Mouse (Mus musculus) CD4-positive helper T cell, adult 2 months (primary cell): ENCODE results near the gene Tspan13.

Experiments used
- DNase-seq: peaks from one replicate; pipeline ENCODE4 v3.0.0-alpha.2; 2012; ENCODE audit warnings: low read depth, missing footprints, low spot score

Tspan13 gene

DNA sequence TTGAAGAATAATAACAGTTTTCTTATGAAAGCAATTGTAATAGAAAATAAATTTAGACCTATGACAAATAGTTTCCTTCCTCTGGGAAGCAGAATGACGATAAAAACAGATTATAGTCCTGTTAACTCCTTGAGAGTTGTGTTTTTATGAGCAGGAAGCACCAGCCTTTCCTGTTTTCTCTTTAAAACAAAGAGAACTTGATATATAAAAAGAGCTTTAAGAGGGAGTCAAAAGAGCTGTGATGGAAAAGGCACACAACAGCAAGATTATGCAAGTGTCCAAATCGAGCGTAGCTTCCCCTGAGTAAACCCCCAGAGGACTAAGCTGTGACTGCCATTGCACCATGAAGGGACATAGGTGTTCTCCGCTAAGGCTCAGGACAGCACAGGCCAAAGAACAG is 9.9 kb downstream of the Tspan13 start:
- no peak for DNase-seq

DNA sequence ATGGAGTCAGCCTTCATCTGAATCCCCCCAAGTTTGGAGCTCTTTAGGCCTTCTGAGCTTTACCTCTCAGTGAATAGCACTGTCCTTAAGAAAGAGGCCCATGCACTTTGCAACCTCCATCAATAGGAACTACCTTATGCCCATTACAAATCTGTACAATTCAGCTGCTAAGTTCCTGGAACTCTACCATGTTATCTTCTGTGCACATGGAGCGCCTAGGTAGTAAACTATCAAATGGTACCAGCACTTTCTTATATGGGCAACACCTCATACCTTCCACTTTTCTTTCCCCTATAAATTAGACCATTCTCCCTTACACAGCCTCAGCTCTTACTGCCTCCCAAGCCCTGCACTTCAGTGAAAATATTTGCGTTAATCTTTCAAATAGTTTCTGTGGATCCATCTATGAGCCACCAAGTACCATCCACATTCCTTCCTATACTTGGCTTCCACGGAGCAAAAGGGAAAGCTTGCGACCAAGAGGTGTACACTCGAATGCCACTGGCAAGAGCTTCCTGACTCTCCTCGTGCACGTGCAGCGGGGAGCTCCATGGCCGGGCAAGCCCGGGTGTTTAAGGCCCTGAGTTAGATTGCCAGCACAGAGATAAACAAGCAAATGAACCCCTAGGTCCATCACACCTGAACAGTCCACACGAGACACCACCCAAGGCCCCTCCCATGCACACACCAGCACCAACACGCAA is 11.5 kb downstream of the Tspan13 start:
- DNase-seq, result no peak

DNA sequence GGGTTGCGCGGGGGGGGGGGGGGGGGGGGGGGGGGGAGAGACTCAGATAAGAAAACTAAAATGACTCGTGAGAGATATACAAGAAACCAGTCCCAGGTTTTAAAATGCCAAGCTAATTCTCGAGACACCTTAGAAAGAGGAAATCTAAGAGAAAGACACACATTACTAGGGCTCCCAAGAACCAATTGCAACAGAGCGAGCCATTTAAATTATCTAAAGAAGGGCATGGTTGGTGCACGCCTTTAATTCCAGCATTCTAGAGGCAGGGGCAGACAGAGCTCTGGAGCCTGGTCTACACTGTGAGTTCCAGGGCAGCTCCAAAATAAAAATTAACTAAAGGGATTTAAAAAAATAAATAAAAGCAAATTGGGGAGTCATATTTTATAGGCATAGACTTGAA is 12.6 kb downstream of the Tspan13 start:
- DNase-seq, result no peak

DNA sequence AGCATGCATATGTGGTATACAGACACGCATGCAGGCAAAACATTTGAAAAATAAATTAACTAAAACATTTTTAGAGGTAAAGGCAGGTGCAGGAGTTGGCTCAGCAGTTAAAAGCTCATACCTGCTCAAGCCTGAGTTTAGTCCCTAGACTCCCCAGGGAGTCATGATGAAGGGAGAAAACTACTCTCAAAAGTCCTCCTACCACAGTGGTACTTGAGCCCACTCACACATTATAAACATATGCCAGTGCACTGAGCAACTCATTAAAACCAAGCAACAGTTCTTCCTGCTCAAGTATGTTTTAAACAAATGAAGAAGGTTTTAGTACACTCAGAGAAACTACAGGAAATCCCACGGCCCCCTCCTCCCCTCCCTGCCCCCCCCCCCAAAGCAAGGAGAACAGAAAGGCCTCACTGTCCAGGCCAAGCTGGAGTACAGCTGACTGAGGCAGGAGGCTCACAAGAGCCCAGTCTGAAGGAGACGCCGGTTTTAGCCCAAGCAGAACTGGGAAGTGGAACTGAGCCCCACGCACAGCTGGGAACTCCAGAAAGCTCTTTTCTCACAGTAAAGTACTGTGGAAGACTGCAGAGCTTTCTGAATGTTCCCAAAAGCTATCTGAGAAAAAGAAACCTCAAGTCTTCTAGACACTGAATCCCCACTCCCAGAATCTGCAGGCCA is 13.2 kb downstream of the Tspan13 start:
- DNase-seq, result no peak

DNA sequence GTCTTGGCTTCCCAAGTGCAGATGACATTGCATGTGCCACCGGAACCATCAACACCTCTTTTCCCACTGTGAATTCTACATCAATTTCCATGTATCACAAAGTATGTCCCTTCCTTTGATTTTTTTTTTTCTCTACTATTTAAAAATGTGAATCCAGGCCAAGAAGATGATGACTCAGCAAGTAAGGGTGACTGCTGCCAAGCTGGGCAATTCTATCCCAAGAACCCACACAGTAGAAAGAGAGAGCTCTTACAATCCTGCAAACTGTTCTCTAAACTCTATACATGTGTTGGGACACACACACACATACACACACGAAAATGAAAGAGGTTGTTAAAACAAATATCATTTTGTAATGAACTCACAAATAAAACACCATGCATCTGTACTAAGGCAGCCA is 15.1 kb downstream of the Tspan13 start:
- no peak for DNase-seq

DNA sequence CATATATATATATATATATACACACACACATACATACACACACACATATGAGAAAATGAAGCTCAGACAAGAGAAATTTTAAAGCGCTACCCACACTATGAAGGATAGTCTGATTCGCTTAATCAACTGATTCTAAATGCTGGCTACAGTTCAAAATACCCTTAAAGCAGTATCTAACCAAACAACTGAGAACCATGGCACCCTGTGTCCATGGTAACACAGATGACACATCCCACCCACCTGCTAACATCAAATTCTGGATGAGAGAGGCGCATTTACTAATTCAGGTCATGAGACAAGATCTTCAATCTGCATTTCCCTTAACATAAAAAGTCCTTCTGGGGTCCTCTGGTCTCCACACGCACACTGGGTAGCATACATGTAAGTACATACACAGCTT is 16.2 kb downstream of the Tspan13 start:
- no peak for DNase-seq

DNA sequence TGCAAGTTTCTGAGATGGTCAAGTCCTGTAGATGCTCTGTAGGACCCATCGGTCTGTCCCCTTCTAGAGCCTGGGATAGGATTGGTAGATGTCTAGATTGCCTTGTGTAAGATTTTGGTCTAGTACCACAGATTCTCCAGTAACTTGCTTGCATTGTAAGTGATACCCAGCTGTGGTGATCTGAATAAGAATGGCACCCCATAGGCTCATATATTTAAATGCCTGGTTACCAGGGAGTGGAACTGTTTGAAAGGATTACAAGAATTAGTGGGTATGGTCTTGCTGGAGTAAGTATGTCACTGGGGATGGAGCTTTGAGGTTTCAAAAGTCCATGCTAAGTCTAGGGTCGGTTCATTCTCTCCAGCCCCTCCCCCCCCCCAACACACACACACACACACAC is 21.6 kb downstream of the Tspan13 start:
- DNase-seq, result no peak

DNA sequence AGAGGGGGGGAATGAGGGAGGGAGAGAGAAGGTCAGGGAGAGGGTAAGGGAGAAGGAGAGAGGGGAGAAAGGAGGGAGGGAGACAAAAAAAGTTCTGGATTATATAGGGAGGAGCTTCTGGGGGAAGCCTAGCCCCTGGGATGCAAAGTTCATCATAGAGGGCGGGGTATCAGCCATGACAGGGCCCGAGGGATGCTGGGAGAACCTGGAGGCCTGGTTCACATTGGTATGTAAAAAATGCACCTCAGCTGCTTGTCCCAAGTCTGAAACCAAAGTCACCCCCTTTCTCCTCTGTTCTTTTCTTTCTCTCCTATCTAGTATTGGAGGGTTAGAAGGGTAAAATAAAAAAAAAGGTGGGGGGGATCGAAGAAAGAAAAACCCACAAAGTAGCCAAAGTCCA is 22.2 kb downstream of the Tspan13 start:
- DNase-seq, result no peak

DNA sequence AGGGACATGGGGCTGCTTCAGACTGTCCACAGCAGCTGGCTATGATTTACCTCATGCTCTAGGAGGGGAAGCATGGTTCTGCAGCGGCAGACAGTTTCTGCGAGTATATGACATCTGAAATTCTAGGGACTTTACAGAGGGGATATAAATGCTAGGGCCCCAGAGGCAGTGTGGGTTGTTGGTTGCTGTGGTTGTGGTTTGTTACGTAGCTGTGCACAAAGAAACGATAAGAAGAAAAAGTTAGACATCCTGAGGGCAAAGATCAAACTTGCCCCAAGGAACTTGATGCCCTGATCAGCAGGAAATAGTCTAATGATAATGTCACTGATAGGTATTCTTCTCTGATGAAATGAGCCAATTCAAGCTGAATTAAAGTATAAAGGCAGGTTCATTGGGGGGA is 22.7 kb downstream of the Tspan13 start:
- DNase-seq, result peak; percentile 81

DNA sequence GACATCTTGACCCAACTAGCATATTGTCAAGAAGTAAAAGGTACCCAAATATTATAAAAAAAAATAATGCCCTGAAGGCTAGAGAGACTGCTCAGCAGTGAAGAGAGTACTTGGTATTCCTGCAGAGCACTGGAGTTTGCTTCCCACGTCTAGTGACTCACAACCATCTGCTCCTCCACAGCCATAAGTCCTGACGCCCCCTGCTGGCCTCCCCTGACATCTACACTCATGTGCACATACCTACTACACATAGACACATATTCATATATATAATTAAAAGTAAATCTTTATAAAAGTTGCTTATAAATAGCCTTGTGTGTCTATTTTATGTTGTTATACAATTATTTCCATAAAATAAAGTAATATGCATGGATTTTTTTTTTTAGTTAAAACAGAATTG is 24.5 kb downstream of the Tspan13 start:
- no peak for DNase-seq

DNA sequence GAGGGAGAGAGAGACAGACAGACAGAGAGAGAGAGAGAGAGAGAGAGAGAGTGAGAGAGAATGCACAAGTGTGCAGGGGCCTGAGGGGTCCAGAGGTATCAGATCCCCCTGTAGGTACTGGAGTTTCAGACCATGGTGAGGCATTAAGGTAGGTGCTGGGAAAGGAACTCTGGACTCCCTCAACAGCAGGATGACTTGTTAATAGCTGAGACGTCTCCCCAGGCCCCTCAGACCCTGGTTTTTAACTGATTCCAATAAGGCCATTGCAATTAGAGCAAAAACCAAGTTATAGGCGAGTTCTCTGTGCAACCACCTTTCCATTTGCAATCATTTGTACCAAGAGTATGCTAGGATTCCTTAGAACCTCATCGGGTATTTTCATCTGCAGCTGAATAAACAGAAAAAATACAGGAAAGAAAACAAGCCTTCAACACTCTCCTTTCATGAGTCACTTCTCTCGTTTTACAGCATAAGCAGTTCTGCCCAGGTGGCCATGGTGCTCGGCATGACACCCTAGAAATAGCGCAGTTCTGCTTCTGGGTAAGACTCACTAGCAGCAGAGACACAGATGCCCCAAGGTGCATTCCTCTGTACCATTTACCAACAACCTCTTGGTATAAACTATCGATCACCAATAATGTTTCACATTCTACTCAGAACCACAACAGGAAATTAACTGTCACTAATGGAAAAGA is 28.9 kb downstream of the Tspan13 start:
- DNase-seq, result no peak

DNA sequence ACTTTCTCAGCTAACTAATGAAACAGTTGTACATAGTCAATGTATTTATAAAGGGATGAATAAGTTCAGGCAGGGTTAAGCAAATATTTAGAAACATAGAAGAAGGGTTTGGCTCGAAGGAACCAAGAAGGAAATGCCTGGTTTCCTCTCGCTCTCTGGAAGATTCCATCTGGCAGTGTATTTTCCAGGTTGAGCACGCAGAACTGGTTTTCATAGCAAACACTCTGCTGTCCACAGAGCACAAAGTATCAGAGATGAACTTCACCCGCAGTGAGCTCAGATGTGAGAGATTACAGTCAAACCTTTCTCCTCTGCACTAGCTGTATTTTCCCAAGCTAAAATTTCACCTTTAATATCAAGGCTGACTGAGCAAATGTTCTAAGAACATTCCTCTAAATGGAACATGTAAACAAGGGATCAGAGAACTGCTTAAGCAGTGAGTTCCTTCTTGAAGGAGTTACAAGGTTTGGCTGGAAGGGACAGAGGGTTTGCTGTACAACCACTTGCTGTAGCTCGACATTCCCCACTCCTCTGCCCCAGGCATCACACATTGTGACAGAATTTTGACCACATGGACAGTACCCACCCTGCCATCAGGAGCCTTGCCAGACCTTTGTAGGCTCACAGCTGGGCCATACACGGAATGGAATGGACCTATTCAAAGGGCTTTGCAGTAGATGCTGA is 33.8 kb downstream of the Tspan13 start:
- no peak for DNase-seq

DNA sequence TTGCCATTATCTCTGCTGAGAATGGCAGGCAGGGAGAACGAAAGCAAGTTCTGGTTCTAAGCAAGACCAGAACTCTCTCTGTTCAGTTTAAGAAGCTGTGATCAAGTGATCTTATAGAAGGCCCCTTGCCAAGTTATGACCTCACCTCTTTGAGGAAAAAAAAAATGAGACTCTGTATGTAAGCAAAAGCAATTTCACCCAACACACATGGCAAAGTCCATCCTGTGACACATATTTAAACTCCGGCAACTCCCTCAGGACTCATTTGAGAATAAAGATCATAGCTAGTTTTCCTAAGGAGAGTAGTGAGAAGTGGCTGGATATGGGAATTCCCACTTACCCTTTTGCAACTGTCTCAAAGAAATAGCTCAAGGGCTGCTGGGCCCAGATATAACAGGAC is 34.7 kb downstream of the Tspan13 start:
- no peak for DNase-seq

DNA sequence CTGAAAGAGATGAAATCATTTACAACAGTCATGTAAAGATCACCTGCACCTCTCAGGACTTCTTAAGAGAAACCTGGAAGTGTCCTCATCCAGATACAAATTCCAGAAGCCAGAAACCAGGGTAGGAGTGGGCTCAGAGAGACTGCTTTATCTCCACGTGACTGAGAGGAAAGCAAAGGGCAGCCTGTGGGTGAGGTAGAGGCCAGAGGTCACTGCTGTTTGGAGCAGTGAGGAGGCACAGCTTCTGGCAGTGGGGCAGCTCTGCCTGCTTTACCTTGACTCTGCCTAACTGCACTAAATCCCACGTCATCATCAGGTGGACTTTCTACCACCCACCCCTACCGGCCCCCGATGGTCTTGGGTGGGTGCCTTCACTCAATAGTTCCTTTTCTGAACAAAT is 37.6 kb downstream of the Tspan13 start:
- DNase-seq, result no peak

DNA sequence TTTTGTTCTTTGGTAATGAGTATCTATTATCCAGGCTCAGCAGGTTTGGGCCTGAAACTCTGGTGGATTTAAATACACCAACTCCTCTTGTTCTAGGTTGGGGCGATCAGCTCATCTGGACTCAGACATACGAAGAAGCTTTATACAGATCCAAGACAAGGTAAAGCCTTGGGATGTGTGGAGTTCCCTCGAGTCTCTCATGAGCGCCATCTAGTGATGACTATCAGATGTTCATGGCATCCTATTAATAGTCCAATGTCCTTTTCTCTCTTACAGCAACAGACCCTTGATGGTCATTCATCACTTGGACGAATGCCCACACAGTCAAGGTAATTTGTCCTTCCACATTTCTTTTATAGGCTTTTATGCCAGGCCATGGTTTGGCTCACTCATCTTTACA is 46.5 kb downstream of the Tspan13 start:
- DNase-seq, result peak; percentile 17

DNA sequence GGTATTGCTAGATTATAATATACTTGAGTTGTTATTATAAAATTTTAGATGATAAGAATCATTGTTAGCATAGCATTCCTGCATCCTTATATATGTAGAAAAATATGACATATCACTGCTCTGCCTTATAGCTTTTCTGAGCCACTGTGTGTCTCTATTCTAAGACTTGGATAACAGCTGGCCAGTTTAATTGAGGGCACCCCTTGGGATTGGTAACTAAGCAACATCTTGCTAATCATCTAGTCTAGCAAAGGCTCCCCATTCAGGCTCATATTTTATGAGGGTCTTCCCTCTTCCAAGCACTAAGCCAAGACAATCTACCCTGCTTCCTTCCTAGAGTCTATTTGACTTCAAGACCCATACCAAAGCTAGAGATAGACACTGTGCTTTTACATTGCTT is 48.2 kb downstream of the Tspan13 start:
- no peak for DNase-seq

DNA sequence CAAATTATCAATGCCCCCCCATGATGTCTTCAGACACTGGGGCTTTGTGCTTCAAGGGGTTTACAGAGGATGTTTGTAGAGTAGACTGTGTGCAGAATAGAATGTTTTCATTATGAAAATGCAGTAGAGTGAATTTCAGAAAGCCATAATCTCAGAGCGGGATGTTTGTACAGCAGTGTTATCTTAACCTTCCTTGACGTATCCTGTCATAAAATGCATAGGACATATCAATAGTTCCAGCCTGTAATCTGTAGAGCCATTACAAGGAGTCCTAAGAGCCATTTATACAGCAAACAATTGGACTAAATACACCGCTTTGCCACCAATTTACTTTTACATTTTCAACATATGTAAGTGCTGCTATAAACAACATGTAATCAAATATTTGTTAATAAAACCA is 48.7 kb downstream of the Tspan13 start:
- no peak for DNase-seq

DNA sequence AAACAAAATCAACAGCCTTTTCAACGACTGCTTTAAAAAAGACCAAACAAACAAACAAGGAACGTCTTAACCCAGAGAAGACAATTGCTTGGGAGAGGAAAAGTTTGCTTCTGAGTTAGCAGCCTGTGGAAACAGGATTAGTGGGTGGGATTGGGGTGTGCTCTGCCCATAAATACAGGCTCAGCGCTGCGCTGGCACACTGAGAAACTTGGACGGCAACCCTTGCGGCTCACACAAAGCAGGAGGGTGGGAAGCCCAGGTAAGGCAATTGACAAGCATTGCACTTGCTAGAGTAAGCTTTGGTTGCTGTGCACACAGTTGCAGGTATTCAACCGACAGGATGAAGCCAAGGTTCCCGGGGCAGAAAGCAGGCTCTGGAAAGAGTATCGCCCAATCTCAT is 49.6 kb downstream of the Tspan13 start, which contains the start of gene Agr2:
TSS of gene Agr2 (plus strand) at position 197 of the 400 bp plus-strand sequence.
- DNase-seq, result no peak

DNA sequence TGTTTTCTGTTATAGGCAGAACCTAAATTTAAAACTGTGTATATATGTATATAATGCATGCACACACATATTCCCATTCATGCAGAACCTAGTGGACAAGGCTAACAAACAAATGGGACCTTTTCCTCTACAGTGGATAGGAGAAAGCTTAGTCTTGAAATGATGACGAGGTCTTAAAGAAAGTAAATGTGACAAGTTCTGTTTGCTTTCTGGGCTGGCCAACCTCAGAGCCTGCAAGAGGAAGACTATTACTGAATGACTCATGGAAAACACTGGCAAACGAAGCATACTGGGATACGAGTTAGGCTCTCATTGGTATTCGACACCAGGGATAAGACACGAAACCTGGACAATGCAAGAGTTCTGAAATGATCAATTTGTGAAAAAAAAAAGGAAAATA is 57.6 kb downstream of the Tspan13 start:
- DNase-seq, result no peak

DNA sequence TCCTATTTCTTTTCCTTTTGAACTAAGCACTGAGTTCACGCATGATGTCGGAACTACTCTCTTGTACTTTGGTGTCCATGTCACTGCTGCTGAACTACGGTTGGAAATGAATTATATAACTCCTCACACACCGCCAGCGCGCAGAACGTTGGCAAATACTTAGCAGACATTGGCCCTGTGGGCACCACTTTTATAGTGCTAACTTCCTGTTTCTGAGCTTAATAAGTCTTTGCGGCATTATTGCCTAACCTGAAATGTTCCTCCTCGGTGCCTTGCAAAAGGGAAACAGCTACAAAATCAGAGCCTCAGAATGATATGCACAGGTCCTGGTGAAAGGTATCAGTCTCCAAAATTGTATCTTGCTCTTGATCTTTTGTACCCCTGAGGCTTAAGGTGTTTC is 58.8 kb downstream of the Tspan13 start:
- DNase-seq, result peak; percentile 7

DNA sequence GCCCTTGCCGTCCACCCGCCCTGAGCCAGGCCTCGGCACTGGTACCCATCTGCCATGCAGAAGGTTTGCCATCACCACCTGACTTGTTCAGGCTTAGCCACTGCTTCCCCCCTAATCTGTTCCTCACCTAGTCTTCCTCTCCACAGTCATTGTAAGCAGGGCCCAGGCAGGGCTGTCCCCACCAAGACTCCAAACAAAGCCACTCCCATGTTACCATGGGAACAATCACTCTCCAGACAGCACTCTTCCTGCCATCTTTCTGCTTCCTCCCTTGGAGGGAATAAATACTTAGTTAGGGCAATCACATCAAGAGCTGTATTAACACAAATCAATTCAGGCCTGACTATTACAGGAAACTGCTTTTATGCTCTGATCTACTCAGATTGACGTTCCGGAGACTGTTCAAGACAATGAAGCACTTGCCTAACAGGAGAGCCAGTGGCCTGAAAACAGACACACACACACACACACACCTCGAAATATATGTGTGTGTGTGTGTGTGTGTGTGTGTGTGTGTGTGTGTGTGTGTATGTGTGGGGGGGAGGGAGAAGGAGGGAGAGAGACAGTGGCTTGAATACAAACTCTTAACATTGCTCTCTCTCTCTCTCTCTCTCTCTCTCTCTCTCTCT is 60.5 kb downstream of the Tspan13 start:
- peak; percentile 25 for DNase-seq

DNA sequence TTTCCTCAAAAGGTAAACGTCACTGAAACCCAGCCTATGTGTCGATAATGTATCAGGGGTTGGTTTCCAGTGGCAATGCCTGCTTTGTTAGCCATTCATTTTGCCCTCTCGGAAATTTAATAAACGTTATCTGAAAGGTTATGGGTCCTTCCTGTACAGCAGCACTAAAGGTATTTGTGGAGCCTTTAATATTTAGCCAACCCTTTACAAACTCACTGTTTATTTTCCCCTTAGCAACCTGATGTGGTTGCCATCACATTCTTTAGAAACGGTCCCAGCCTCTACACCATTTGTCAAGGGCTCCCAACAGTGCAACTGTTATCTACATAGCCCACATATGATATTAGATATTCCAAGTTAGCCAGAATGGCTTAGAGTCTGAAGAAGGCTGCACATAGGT is 62.7 kb downstream of the Tspan13 start:
- no peak for DNase-seq
